Mouse (Mus musculus): ENCODE results near the gene Hmgn1. TPM values are rescaled to one million over a fixed set of nuclear protein-coding genes. Genes with fewer than 3 reads are reported as not detected.
"Not testable (repeated sequence)": the region's sequence is repeated elsewhere in the genome, so short reads cannot be mapped to it uniquely, and the experiment has no call there.

Gene Hmgn1
- total RNA-seq (2021), result 234 and 260 TPM in 2 replicates
- long read RNA-seq, experiment 1, transcript Hmgn1-201 (6 exons, 2,174 nt), result major isoform, 150 of 188 reads
- long read RNA-seq, experiment 1, partial matches to known transcripts, result 7 of 188 reads
- long read RNA-seq, experiment 1, other reads (novel, unspliced or antisense), result 30 of 188 reads
- long read RNA-seq, experiment 2, transcript Hmgn1-201 (6 exons, 2,174 nt), result major isoform, 95 of 117 reads
- long read RNA-seq, experiment 2, partial matches to known transcripts, result 5 of 117 reads
- long read RNA-seq, experiment 2, other reads (novel, unspliced or antisense), result 16 of 117 reads

DNA sequence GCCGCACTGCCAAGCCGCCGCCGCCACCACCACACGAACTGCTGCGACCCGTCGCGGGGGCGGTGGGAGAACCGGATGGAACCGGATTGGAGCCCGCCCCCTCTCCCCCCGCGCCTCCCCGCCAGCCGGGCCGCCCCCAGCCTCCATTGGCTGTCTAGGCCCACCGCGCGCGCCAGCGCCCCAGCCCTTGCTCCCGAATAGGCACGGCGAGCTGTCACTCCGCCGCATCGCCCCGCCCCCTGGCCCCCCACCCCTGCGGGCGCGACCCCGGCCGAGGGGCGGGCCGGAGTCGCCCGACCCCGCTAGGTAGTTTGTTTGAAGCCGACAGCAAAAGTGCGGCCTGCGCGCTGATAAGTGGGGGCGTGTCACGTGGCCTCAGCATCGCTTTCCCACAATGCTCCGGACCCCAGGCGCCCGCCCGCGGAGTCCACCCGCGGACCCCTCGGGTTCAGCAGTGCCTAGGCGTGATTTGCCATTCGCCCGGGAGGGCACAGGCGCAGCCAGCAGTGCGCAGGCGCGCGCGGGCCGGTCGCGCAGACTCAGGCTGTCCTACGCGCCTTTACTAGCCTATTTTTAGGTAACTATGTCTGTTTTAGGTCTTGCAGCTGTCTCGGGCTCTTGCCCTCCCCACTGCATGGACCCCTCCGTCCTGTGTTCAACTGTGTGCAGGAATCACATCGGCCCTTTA is at the start of gene Hmgn1:
Gene Hmgn1, minus strand, starts transcription at position 73 of the 688 bp plus-strand sequence.
- peak; percentile 99 for DNase-seq

DNA sequence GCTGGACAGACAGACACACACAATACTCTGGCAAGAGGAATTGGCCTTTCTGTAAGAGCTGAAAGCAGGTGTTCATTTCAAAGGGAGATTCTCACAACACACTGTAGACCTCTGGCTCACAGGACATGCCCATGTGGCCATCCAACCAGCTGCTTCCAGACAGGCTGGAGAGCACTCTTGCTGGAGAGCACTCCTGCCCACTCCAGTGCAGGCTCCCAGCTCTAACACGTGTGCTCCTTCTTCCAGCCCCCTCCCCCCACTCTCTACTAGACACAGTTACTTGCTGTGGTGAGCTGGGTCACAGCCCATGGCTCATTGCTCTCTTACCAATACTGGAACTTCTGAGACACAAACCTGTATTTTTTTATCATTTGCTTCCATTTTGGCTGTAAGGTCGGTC is 47.9 kb upstream of the Hmgn1 start:
- no peak for DNase-seq

DNA sequence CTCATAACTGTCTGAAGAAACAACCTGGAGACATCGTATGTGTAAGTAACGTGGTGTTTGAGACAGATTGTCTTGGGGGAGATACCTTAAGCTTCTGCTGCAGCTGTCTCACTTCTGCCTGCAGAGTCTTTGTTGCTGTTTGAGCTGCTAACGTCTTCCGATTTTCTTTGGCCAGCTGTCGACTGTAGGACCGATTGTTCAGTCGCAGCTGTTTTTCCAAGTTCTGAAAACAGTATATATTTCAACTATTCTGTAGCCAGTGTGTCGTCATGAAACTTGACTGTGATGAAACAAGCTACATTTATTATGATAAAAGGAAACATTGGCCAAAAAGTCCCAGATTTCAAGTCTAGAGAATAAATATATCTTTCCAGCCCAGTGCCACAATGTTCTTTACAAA is 46.1 kb upstream of the Hmgn1 start:
- no peak for DNase-seq

DNA sequence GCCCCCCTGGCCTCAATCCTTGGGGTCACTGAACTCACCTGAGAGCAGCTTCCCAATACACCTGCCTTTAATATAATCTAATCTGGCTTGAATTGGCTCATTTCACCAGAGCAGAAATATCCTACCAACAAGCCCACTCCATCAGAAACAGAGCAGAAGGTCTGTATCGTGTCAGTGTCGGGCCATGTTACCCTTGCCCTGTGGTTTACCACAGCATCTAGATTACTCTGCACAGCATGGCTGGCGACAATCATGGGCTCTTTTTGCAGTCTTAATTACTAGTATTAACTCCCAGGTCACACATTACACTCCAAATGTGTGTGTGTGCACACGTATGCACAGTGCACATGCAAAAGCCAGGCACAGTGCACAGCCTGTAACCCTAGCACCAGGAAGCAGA is 41.3 kb upstream of the Hmgn1 start:
- DNase-seq, result no peak

DNA sequence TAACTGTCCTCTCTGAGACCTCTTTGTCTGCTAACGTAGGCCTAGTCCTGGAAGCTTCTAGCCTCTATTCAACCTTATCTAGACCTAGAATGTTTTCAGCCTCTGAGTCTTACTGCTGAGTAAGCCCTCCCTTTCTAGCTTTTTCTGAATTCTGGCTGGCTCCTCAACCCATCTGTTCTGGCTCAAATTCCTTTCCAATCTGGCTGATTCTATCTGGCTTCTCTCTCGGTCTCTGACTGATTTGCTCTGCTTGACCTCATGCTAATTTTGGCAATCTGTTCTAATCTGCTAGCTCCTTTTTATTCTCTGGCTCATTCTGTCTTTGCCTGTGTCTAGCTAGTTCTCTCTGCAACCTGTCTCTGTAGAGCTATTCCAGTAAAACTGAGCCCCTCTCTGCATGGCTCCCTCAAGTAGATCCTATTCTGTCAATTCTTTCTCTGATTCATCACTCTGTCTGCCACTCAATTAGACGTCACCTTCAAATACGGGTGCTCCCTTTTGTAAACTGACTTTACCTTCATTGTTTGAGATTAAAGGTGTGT is 38.3 kb upstream of the Hmgn1 start:
- no peak for DNase-seq

DNA sequence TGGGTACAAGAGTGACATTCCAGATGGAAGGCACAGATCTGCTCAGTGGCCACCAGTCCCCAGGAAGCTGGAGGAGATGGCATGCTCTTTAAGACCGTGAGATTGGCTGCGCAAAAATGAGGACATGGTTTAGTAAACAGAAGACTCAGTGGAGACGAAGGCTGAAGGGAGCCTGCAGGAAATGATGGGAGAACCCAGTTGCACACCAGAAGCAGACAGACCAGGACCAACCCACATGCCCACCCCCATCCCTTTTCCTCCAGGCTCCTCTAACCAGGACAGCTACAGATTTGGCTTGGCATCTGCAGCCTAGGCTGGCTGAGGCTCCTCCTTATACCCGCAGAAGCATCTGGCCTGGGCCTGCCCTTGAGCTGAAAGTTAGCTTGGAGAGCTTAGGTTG is 33.8 kb upstream of the Hmgn1 start:
- no peak for DNase-seq

DNA sequence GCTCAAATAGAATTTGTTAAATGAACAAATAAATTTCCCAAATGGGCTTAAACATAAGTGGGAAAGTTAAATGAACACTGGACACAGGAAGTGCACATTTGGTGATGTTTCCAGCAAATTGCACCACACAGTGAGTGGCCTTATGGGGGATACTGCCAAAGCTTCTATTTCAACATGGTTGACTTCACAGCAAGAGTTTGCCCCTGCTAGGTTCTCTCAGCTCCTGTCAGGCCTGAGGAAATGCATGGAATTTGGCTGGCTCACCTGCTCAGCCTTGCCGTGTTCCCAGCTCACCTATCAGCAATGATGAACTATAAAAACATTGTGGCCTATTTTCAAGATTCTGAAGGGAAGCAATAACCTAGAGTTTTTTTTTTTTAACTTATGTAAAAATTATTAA is 33.4 kb upstream of the Hmgn1 start:
- no peak for DNase-seq

- DNase-seq, result no peak
These were observed 32.3 kb upstream of the Hmgn1 start for GRCm38 (mm10) chr16:96159794-96160346.

DNA sequence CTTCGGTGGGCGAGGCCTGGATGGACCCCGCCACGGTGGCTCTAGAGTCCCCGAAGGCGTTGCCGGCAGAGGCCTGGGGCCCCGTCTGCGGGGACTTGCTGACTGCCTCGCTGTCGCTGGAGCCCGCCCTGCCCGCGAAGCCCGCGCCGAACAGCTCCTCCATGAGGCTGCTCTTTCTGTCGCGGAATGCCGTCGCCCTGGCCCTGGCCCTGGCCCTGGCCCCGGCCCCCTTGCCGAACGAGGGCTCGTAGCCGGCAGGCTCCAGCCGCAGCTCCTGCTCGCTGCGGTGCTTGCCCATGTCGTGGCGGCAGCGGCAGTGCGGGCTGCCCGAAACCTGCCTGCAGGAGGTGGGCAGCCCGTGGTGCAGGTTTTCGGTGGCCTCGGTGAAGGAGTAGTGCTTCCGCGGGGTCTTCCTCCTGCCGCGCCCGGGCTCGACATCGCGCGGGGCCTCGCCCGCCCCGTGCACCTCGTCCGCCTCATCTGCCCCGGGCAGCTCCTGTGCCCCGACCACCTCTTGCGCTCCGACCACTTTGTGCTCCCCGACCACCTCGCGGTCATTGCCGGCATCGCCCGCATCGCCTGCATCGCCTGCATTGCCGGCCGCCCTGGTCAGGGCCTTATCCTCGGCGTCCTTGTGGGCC is 31.7 kb upstream of the Hmgn1 start:
- peak; percentile 79 for DNase-seq

DNA sequence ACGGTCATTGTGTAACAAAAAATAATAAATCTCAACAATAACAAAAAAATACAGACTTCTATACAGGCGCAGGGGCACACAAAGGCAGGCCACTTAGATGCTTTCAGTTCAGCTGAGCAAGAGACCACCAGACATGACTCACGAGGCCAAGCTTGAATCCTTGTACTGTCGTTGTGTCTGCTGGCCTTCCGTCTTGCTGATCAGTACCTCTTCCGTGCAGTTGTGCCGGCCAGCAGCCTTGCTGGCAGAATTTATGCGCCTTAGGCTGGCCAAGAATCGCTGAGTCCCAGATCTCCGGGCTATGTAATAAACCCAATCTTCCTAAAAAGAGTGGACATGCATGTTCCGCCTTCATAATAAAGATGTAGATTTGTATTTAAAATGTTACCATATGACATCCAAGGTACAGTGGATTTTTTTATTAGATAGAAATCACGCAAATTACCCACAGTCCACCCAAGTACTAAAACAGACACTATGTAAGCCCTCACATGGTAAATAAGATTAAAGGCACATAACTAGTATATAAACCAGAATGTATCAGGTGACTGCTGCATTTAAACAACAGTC is 31.1 kb upstream of the Hmgn1 start:
- peak; percentile 57 for DNase-seq

DNA sequence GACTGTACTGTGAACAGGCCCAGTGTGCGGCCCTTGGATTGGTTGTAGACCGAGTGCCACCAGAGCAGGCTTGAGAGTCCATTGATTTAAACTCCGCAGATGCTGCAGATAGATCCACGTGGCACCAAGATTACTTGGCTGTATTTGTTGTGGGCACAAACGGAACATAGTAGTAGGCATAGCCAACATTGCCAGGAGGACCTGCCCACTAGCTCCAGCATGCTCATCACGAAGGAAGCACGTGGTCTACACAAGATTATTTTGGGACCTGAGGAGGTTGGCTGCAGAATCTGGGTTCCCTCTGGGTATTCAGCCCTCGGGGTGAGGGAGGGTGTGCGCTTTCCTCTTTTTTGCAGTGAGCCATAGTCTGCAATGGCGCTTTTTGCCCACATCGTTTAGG is 29.6 kb upstream of the Hmgn1 start:
- DNase-seq, result no peak

DNA sequence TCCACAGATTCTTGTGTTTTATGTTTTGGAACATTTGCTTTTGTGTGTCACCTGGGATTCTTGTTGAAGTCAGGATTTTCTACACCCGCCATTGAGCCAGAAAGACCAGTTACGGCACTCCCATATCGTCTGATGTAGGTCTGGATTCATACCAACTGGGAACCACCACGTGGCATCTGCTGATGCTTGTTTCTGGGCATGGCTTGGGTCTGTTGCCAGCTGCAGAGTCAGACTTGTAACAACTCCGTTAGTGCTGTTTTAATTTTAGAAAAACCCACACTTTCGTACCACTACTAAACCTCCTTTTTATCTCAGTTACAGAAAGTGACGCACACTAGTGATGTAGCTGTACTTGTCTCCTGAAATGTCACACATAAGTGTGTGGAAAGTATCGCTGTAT is 28.5 kb upstream of the Hmgn1 start:
- no peak for DNase-seq

DNA sequence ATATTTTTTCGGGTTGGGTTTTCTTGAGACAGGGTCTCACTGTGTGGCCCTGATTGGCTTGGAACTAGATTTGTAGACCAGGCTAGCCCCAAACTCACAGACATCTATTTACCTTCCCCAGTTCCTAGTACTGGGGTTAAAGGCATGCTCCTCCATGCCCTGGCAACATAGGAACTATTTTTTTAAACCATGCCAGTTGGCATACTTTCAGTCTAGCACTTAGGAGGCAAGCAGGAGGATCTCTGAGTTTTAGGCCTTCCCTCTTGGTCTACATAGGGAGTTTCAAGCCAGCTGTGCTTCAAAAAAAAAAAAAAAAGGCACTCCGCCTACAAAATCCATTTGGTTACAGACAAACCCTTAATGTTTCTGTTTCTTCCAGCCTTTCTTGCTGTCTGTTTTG is 26.9 kb upstream of the Hmgn1 start:
- DNase-seq, result no peak

DNA sequence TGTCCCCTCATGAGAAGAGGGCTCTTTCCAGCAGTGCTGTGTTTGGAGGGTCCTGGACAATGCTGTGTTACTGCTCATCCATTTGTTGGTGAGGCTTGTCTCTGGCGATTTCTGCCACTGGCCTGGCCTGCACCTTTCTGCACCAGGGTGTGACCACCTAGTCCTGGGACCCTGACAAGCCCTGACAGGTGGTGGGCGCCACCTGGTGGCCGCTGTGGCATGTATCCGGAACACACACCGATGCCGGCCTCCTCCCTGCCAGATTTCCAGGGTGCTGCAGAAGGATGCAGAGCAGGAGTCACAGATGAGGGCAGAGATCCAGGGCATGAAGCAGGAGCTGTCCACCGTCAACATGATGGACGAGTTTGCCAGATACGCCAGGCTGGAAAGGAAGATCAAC is 24.0 kb upstream of the Hmgn1 start:
- peak; percentile 89 for DNase-seq

GRCm38 (mm10) chr16:96150995-96151394 is 23.5 kb upstream of the Hmgn1 start:
- peak; percentile 88 for DNase-seq

- no peak for DNase-seq
These were observed 21.8 kb upstream of the Hmgn1 start for GRCm38 (mm10) chr16:96149311-96149710.

- DNase-seq, result no peak
These were observed 21.3 kb upstream of the Hmgn1 start for GRCm38 (mm10) chr16:96148834-96149233.

DNA sequence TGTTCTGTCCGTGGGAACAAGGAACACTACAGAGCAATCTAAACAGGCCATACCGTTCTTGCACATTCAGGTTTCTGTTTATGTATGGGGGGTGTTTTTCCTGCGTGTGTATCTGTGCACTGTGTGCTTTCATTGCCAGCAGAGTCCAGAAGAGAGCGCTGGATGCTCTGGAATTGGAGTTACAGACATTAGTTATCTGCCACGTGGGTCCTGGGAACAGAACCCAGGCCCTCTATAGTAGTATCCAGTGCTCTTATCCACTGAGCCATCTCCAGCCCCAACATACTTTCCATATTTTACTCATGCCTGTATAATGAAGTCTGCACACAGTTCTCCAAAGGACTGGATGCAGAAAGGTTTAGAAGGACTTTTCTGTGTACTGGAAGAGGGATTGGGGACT is 18.3 kb upstream of the Hmgn1 start:
- no peak for DNase-seq

GRCm38 (mm10) chr16:96145110-96145800 is 17.7 kb upstream of the Hmgn1 start, which contains the start of gene Wrb:
TSS of gene Wrb (plus strand) at chr16:96145407.
- DNase-seq, result peak; percentile 100

- not testable (repeated sequence) for DNase-seq
These were observed 17.2 kb upstream of the Hmgn1 start for GRCm38 (mm10) chr16:96144748-96145109.

- DNase-seq, result no peak
These were observed 937 bp upstream of the Hmgn1 start for GRCm38 (mm10) chr16:96128466-96128865.

DNA sequence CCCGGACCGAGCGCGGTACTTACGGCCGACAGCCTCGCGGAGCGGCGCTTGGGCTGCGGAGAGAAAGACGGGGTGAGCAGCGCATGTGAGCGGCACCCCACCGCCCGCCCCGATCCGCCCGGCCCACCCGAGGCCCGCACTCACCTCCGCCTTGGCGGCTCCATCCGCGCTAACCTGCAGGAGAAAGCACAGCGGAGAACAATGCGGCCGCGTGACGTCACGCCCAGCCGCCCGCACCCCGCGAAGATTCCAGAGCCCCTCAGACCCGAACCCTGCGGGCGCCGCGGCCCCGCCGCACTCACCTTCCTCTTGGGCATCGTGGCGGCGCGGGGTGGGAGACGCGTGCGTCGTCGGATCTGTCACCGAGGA is 257 bp downstream of the Hmgn1 start:
- DNase-seq, result no peak

All from adrenal gland, postnatal 14 days (tissue).